Mouse (Mus musculus) heart, adult 18-20 months (tissue): ENCODE results near the gene 3110009E18Rik. TPM values are rescaled to one million over a fixed set of nuclear protein-coding genes. Genes with fewer than 3 reads are reported as not detected.

Experiments used
- DNase-seq, 2 experiments: peaks; one replicate each; pipeline ENCODE4 v3.0.0; 2021 to 2022; ENCODE audit warnings: mixed read lengths in 1 of 2
- total RNA-seq, 2 experiments: library from RNA; stranded (reverse); gene quantifications; 2 replicates each; pipeline ENCODE4 v1.2.3; 2021

The 3110009E18Rik gene
- total RNA-seq, 2 experiments from 2014 or later, result 6.2 to 6.4 TPM

- DNase-seq, result no peak
Observed at GRCm38 (mm10) chr1:120145527-120146216, 24.7 kb downstream of the 3110009E18Rik start.

- DNase-seq, result no peak
Observed at GRCm38 (mm10) chr1:120146994-120147393, 26.0 kb downstream of the 3110009E18Rik start.

- peak; percentile 20 to 56 for DNase-seq
Observed at GRCm38 (mm10) chr1:120154232-120154631, 33.2 kb downstream of the 3110009E18Rik start.

GRCm38 (mm10) chr1:120155325-120155724 lies 34.3 kb downstream of the 3110009E18Rik start:
- peak; percentile 18 to 56 for DNase-seq

- DNase-seq, result no peak
Observed at GRCm38 (mm10) chr1:120158474-120159127, 37.6 kb downstream of the 3110009E18Rik start.

- DNase-seq, result no peak
Observed at GRCm38 (mm10) chr1:120161502-120161901, 40.5 kb downstream of the 3110009E18Rik start.

GRCm38 (mm10) chr1:120162616-120163015 lies 41.6 kb downstream of the 3110009E18Rik start:
- DNase-seq, result no peak

GRCm38 (mm10) chr1:120168016-120168415 lies 47.0 kb downstream of the 3110009E18Rik start:
- DNase-seq, result no peak

- DNase-seq, result no peak
Observed at GRCm38 (mm10) chr1:120168674-120169073, 47.7 kb downstream of the 3110009E18Rik start.

GRCm38 (mm10) chr1:120170307-120170706 lies 49.3 kb downstream of the 3110009E18Rik start:
- DNase-seq, result no peak

GRCm38 (mm10) chr1:120171819-120172521 lies 51.0 kb downstream of the 3110009E18Rik start:
- peak; percentile 15 to 42 for DNase-seq

GRCm38 (mm10) chr1:120174991-120175390 lies 54.0 kb downstream of the 3110009E18Rik start:
- no peak for DNase-seq

- peak; percentile 23 to 56 for DNase-seq
Observed at GRCm38 (mm10) chr1:120176313-120176712, 55.3 kb downstream of the 3110009E18Rik start.

GRCm38 (mm10) chr1:120177141-120177540 lies 56.2 kb downstream of the 3110009E18Rik start:
- no peak for DNase-seq

- DNase-seq, result no peak
Observed at GRCm38 (mm10) chr1:120186204-120186603, 65.2 kb downstream of the 3110009E18Rik start.

- no peak for DNase-seq
Observed at GRCm38 (mm10) chr1:120186655-120187054, 65.7 kb downstream of the 3110009E18Rik start.

GRCm38 (mm10) chr1:120187059-120187458 lies 66.1 kb downstream of the 3110009E18Rik start:
- no peak for DNase-seq

GRCm38 (mm10) chr1:120189206-120189605 lies 68.2 kb downstream of the 3110009E18Rik start:
- DNase-seq, result no peak

GRCm38 (mm10) chr1:120190300-120190699 lies 69.3 kb downstream of the 3110009E18Rik start:
- no peak for DNase-seq

GRCm38 (mm10) chr1:120190946-120191345 lies 70.0 kb downstream of the 3110009E18Rik start:
- no peak for DNase-seq

- no peak for DNase-seq
Observed at GRCm38 (mm10) chr1:120192321-120192720, 71.3 kb downstream of the 3110009E18Rik start.

- DNase-seq, result no peak
Observed at GRCm38 (mm10) chr1:120193586-120193985, 72.6 kb downstream of the 3110009E18Rik start.

GRCm38 (mm10) chr1:120195947-120196346 lies 75.0 kb downstream of the 3110009E18Rik start:
- DNase-seq, result no peak
